Mouse (Mus musculus) liver, adult 2 months (tissue): ENCODE measurements around the gene T2. TPM values are rescaled to one million over a fixed set of nuclear protein-coding genes. Genes with fewer than 3 reads are reported as not detected.
A peak's percentile ranks its signal among the peaks of the same experiment; 100 is the strongest.

Source experiments
- DNase-seq: peaks from one replicate; pipeline ENCODE4 v3.0.0-alpha.2; 2011; ENCODE audit warnings: low read depth, low spot score; ENCODE audit errors: extremely low read depth
- H3K27ac ChIP-seq: fragments of 200-500 bp; replicated peaks from 2 replicates; pipeline ENCODE4 v1.5.1; 2012; ENCODE audit warnings: low read depth, mild to moderate bottlenecking, control low read depth, inconsistent platforms, low read length; ENCODE audit not compliant: insufficient read depth
- H3K27me3 ChIP-seq: fragments of 200-500 bp; 2 replicates; pipeline ENCODE4 v1.6.1; 2012; ENCODE audit warnings: mild to moderate bottlenecking, moderate library complexity, low read length, inconsistent platforms; ENCODE audit not compliant: control insufficient read depth, insufficient read depth
- H3K36me3 ChIP-seq: fragments of 200-500 bp; 2 replicates; pipeline ENCODE4 v1.6.1; 2012; ENCODE audit warnings: low read length, inconsistent platforms; ENCODE audit not compliant: control insufficient read depth, insufficient read depth
- H3K4me1 ChIP-seq: fragments of 200-500 bp; 2 replicates; pipeline ENCODE4 v1.6.1; 2011; ENCODE audit warnings: low read length; ENCODE audit not compliant: control insufficient read depth, insufficient read depth
- H3K4me3 ChIP-seq: fragments of 200-500 bp; 2 replicates; pipeline ENCODE4 v1.5.1; 2011; ENCODE audit warnings: low read depth, mild to moderate bottlenecking, control low read depth, low read length, moderate library complexity; ENCODE audit not compliant: insufficient read depth
- H3K79me2 ChIP-seq: fragments of 200-500 bp; 2 replicates; pipeline ENCODE4 v1.6.1; 2012; ENCODE audit warnings: inconsistent platforms, mild to moderate bottlenecking, low read length, moderate library complexity; ENCODE audit not compliant: control insufficient read depth, insufficient read depth
- H3K9ac ChIP-seq: fragments of 200-500 bp; 2 replicates; pipeline ENCODE4 v1.6.1; 2012; ENCODE audit warnings: low read depth, mild to moderate bottlenecking, control low read depth, inconsistent platforms, low read length
- CTCF ChIP-seq: fragments of 200-500 bp; IDR thresholded peaks from 2 replicates; pipeline ENCODE4 v1.5.1; 2011; ENCODE audit warnings: low read depth, low read length, control low read depth
- POLR2A ChIP-seq: fragments of 200-500 bp; IDR thresholded peaks from 2 replicates; pipeline ENCODE4 v1.6.1; 2011; ENCODE audit warnings: low read length, control low read depth; ENCODE audit not compliant: insufficient read depth; ENCODE audit errors: extremely low read depth
- WGBS: fragments of 180-500 bp; shearing (Covaris S2); methylation state at CpG from one replicate; pipeline ENCODE4 v1.1.7; 2018; 5-methylcytosine and 5-hydroxymethylcytosine counted together
- polyA plus RNA-seq: library from polyadenylated mRNA; depleted of rRNA; stranded (reverse); fragments of >200 nt; gene quantifications from 2 replicates; pipeline ENCODE4 v1.2.3, GENCODE M21; 2012
- total RNA-seq: library from RNA; depleted of rRNA; stranded (reverse); fragments of >200 nt; gene quantifications from 2 replicates; pipeline ENCODE4 v1.2.3, GENCODE M21; 2014

Gene T2
- total and polyA plus RNA-seq, 2 experiments, result not detected

- peaks cover 2% of the 10 kb centered on the region; the same call in 1 of the 2 replicates for H3K27me3 ChIP-seq
- H3K4me3 ChIP-seq, result no peak overlapping the region
- no peaks in the 10 kb centered on the region for H3K79me2 ChIP-seq
- H3K36me3 ChIP-seq, result no peaks in the 10 kb centered on the region
- WGBS, result 50% methylated on average over 2 of the region's 2 CpGs
- no peak overlapping the region for H3K9ac ChIP-seq
- peaks cover 2% of the 10 kb centered on the region; the same call in 1 of the 2 replicates for H3K4me1 ChIP-seq
- no peak for DNase-seq
- H3K27ac ChIP-seq, result no peak overlapping the region
- TF ChIP-seq POLR2A (no peak), CTCF (no peak)
Observed at GRCm38 (mm10) chr17:8369171-8369570, 13.4 kb downstream of the T2 start.

- H3K4me1 ChIP-seq, result peaks cover 2% of the 10 kb centered on the region; the same call in 1 of the 2 replicates
- peaks cover 2% of the 10 kb centered on the region; the same call in 1 of the 2 replicates for H3K27me3 ChIP-seq
- TF ChIP-seq POLR2A (no peak), CTCF (no peak)
- H3K36me3 ChIP-seq, result no peaks in the 10 kb centered on the region
- H3K9ac ChIP-seq, result no peak overlapping the region
- WGBS, result 58% methylated on average over 13 of the region's 13 CpGs
- no peaks in the 10 kb centered on the region for H3K79me2 ChIP-seq
- no peak overlapping the region for H3K27ac ChIP-seq
- no peak for DNase-seq
- no peak overlapping the region for H3K4me3 ChIP-seq
Observed at GRCm38 (mm10) chr17:8370634-8371229, 14.9 kb downstream of the T2 start.

DNA sequence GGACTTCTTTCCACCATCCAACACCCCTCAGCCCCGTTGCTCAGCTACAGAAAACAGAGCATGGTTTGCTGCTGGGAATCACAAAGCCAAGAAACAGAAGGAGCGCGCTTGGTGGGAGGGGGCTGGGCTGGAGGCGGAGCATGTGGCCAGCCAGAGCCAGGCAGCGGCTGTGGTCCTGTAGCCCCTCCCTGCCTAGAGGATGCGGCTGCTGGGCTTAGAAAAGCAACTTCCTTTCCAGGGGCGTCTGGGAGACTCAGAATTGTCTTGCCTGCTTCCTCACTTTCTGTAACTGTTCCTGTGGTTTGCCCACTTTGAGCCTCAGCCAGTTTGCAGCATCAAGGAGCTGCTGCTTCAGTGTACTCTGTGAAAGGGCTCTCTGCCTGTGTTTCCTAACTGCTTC lies 16.0 kb downstream of the T2 start:
- Histone ChIP-seq H3K36me3 (no peaks in the 10 kb centered on the region), H3K79me2 (no peaks in the 10 kb centered on the region), H3K4me1 (peaks cover 2% of the 10 kb centered on the region; the same call in 1 of the 2 replicates), H3K4me3 (no peak overlapping the region), H3K9ac (no peak overlapping the region), H3K27me3 (peaks cover 2% of the 10 kb centered on the region; the same call in 1 of the 2 replicates), H3K27ac (no peak overlapping the region)
- TF ChIP-seq POLR2A (no peak), CTCF (no peak)
- no peak for DNase-seq
- 27% methylated on average over 7 of the region's 7 CpGs for WGBS

DNA sequence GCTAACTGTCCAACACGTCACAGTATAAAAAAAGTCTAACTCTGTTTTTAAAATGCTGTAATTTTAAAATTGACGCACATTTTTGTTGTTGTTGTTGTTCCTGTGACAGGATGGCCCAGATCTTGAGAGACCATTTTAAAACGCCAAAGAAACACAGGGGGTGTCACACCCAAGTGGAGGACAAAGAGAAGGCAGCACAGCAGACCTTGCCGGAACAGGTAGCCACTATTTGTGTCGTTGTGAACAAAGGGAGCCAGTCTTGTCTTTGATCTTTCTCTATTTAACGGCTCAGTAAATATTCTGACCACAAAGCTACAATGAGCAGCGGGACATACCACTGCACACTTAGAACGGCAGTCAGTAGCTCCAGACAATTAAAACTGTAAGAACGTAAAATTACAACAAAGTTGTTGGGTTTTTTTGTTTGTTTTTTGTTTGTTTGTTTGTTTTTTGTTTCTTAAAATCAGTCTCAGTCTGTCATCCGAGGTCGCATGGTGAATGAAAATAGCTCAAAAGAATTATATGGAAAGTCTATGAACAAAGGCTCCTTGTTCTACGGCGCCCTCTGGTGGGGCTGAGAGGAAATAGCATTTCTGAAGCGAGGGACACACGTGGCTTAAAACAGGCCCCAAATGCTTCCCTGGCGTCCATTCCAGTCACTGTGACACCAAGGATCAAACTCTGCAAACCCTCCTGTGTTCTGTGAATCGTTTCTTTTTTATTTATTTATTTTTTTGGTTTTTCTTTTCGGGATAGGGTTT lies 16.7 kb downstream of the T2 start:
- Histone ChIP-seq H3K9ac (no peak overlapping the region), H3K4me1 (peaks cover 2% of the 10 kb centered on the region; the same call in 1 of the 2 replicates), H3K79me2 (no peaks in the 10 kb centered on the region), H3K4me3 (no peak overlapping the region), H3K27ac (no peak overlapping the region), H3K36me3 (no peaks in the 10 kb centered on the region), H3K27me3 (peaks cover 2% of the 10 kb centered on the region; the same call in 1 of the 2 replicates)
- 5% methylated on average over 18 of the region's 18 CpGs for WGBS
- TF ChIP-seq POLR2A (no peak), CTCF (peak; percentile 81)
- DNase-seq, result peak; percentile 54

DNA sequence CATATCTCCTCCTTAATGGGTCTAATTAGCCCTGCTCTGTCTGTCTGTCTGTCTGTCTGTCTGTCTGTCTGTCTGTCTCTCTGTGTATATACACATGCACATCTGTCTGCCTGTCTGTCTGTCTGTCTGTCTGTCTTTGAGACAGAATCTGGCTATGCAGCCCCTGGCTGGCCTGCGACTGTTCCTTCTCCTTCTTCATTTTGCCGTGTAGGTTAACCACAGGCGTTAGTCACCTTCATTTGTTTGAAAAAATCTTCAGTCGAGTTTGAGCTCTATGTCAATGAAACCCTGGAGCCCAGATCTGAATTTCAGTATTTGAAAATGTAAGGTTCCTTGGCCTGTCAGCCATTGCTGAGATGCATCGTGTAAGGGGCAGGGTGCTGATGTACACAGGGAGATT lies 21.5 kb downstream of the T2 start:
- TF ChIP-seq POLR2A (no peak), CTCF (no peak)
- H3K79me2 ChIP-seq, result no peaks in the 10 kb centered on the region
- no peak overlapping the region for H3K27ac ChIP-seq
- H3K9ac ChIP-seq, result no peak overlapping the region
- H3K4me1 ChIP-seq, result peaks cover under 1% of the 10 kb centered on the region; the same call in 1 of the 2 replicates
- 67% methylated on average over 5 of the region's 5 CpGs for WGBS
- no peaks in the 10 kb centered on the region for H3K36me3 ChIP-seq
- no peak overlapping the region for H3K4me3 ChIP-seq
- no peaks in the 10 kb centered on the region for H3K27me3 ChIP-seq
- DNase-seq, result no peak
